Mouse (Mus musculus): ENCODE measurements at regions not wholly inside any gene's neighbourhood (a gene's known extent, or its start where the extent isn't known, plus 50 kb on each side); places are given as distances from the start of the nearest gene placed in this dataset.

DNA sequence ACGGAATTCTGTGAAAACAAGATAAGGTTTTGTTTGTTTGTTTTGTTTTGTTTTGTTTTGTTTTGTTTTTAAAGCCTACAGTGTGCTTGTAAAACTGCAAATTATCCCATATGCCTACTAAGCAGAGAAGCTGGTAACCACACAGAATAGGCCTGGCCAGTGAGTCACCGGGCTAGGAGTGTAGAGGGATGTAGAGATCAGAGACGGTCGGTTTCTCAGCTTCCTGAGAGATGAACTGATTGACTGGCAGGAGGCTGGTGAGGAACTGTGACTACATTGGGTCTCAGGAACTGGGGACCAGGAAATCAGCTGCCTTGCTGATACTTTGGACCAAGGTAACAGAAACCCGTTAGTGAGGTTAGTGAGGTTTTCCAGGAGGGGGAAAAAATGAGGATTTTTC lies 100.6 kb upstream of the Hmga2 start:
- TF ChIP-seq POLR2A (IDR thresholded peaks at IDR 0.05; ENCODE audit: insufficient read length, low read depth) (no peak), CEBPB (IDR thresholded peaks at IDR 0.05; ENCODE audit: insufficient read depth, poor library complexity, severe bottlenecking) (no peak), MYOG (IDR thresholded peaks at IDR 0.05; ENCODE audit: control insufficient read depth in 1 of 3, insufficient read depth in 1 of 3, insufficient read length in 2 of 3, low read depth in 2 of 3) (no peak), MAX (IDR thresholded peaks at IDR 0.05; ENCODE audit: low read depth) (no peak), E2F4 (IDR thresholded peaks at IDR 0.05; ENCODE audit: insufficient read depth) (no peak), USF1 (IDR thresholded peaks at IDR 0.05; ENCODE audit: low read depth) (no peak), POLR2AphosphoS2 (IDR thresholded peaks at IDR 0.05; ENCODE audit: insufficient read length, low read depth) (no peak), TCF12 (IDR thresholded peaks at IDR 0.05; ENCODE audit: insufficient read depth, poor library complexity, severe bottlenecking) (no peak), SRF (IDR thresholded peaks at IDR 0.05; ENCODE audit: control insufficient read depth, insufficient read length, low read depth) (no peak), MYOD1 (IDR thresholded peaks at IDR 0.05; ENCODE audit: control insufficient read depth in 1 of 3, insufficient read length in 2 of 3, low read depth in 2 of 3) (no peak)
